Mouse (Mus musculus): ENCODE results near the gene Krtap9-1. TPM values are rescaled to one million over a fixed set of nuclear protein-coding genes. Genes with fewer than 3 reads are reported as not detected.

Krtap9-1 gene
- polyA plus RNA-seq, 1 experiment from 2014 or later, result not detected

Other genes starting within 250 kb of the Krtap9-1 start
- gene Krtap4-1, start 245.2 kb upstream of the Krtap9-1 start, polyA plus RNA-seq (2016; fragmentation: Nextera tagmentation; extraction: Ambion mirVana), result not detected in 2 replicates
- not detected in 2 replicates for gene Krtap4-2, start 238.3 kb upstream of the Krtap9-1 start, polyA plus RNA-seq (2016; fragmentation: Nextera tagmentation; extraction: Ambion mirVana)
- not detected in 2 replicates for gene Krtap4-7, start 229.3 kb upstream of the Krtap9-1 start, polyA plus RNA-seq (2016; fragmentation: Nextera tagmentation; extraction: Ambion mirVana)
- gene Gm11555, start 223.2 kb upstream of the Krtap9-1 start, polyA plus RNA-seq (2016; fragmentation: Nextera tagmentation; extraction: Ambion mirVana), result not detected in 2 replicates
- gene Gm11563, start 214.4 kb upstream of the Krtap9-1 start, polyA plus RNA-seq (2016; fragmentation: Nextera tagmentation; extraction: Ambion mirVana), result not detected in 2 replicates
- gene Krtap4-6, start 207.4 kb upstream of the Krtap9-1 start, polyA plus RNA-seq (2016; fragmentation: Nextera tagmentation; extraction: Ambion mirVana), result not detected in 2 replicates
- gene Gm14190, start 182.6 kb upstream of the Krtap9-1 start, polyA plus RNA-seq (2016; fragmentation: Nextera tagmentation; extraction: Ambion mirVana), result not detected in 2 replicates
- gene Gm14180, start 139.1 kb upstream of the Krtap9-1 start, polyA plus RNA-seq (2016; fragmentation: Nextera tagmentation; extraction: Ambion mirVana), result not detected in 2 replicates
- not detected in 2 replicates for gene Gm11595, start 100.5 kb upstream of the Krtap9-1 start, polyA plus RNA-seq (2016; fragmentation: Nextera tagmentation; extraction: Ambion mirVana)
- not detected in 2 replicates for gene Krtap4-8, start 92.7 kb upstream of the Krtap9-1 start, polyA plus RNA-seq (2016; fragmentation: Nextera tagmentation; extraction: Ambion mirVana)
- gene Krtap4-9, start 88.2 kb upstream of the Krtap9-1 start, polyA plus RNA-seq (2016; fragmentation: Nextera tagmentation; extraction: Ambion mirVana), result not detected in 2 replicates
- not detected in 2 replicates for gene Gm11596, start 79.9 kb upstream of the Krtap9-1 start, polyA plus RNA-seq (2016; fragmentation: Nextera tagmentation; extraction: Ambion mirVana)
- not detected in 2 replicates for gene Gm11569, start 74.5 kb upstream of the Krtap9-1 start, polyA plus RNA-seq (2016; fragmentation: Nextera tagmentation; extraction: Ambion mirVana)
- not detected in 2 replicates for gene Gm11554, start 68.9 kb upstream of the Krtap9-1 start, polyA plus RNA-seq (2016; fragmentation: Nextera tagmentation; extraction: Ambion mirVana)
- not detected in 2 replicates for gene Krtap4-13, start 63.5 kb upstream of the Krtap9-1 start, polyA plus RNA-seq (2016; fragmentation: Nextera tagmentation; extraction: Ambion mirVana)
- not detected in 2 replicates for gene Gm11564, start 57.7 kb upstream of the Krtap9-1 start, polyA plus RNA-seq (2016; fragmentation: Nextera tagmentation; extraction: Ambion mirVana)
- not detected in 2 replicates for gene 2300003K06Rik, start 35.3 kb upstream of the Krtap9-1 start, polyA plus RNA-seq (2016; fragmentation: Nextera tagmentation; extraction: Ambion mirVana)
- not detected in 2 replicates for gene Krtap4-16, start 21.8 kb upstream of the Krtap9-1 start, polyA plus RNA-seq (2016; fragmentation: Nextera tagmentation; extraction: Ambion mirVana)
- not detected in 2 replicates for gene Gm11568, start 15.5 kb upstream of the Krtap9-1 start, polyA plus RNA-seq (2016; fragmentation: Nextera tagmentation; extraction: Ambion mirVana)
- not detected in 2 replicates for gene Gm11559, start 8.9 kb upstream of the Krtap9-1 start, polyA plus RNA-seq (2016; fragmentation: Nextera tagmentation; extraction: Ambion mirVana)
- not detected in 2 replicates for gene Gm11567, start 5.8 kb downstream of the Krtap9-1 start, polyA plus RNA-seq (2016; fragmentation: Nextera tagmentation; extraction: Ambion mirVana)
- gene Krtap31-1, start 34.5 kb downstream of the Krtap9-1 start, polyA plus RNA-seq (2016; fragmentation: Nextera tagmentation; extraction: Ambion mirVana), result not detected in 2 replicates
- not detected in 2 replicates for gene Gm11565, start 41.4 kb downstream of the Krtap9-1 start, polyA plus RNA-seq (2016; fragmentation: Nextera tagmentation; extraction: Ambion mirVana)
- gene Krtap31-2, start 62.9 kb downstream of the Krtap9-1 start, polyA plus RNA-seq (2016; fragmentation: Nextera tagmentation; extraction: Ambion mirVana), result not detected in 2 replicates
- not detected in 2 replicates for gene Krtap9-5, start 75.1 kb downstream of the Krtap9-1 start, polyA plus RNA-seq (2016; fragmentation: Nextera tagmentation; extraction: Ambion mirVana)
- not detected in 2 replicates for gene Krtap29-1, start 105.7 kb downstream of the Krtap9-1 start, polyA plus RNA-seq (2016; fragmentation: Nextera tagmentation; extraction: Ambion mirVana)
- gene Krtap16-1, start 113.2 kb downstream of the Krtap9-1 start, polyA plus RNA-seq (2016; fragmentation: Nextera tagmentation; extraction: Ambion mirVana), result not detected in 2 replicates
- gene Krtap17-1, start 120.6 kb downstream of the Krtap9-1 start, polyA plus RNA-seq (2016; fragmentation: Nextera tagmentation; extraction: Ambion mirVana), result not detected in 2 replicates
- not detected in 2 replicates for gene Krt33a, start 142.8 kb downstream of the Krtap9-1 start, polyA plus RNA-seq (2016; fragmentation: Nextera tagmentation; extraction: Ambion mirVana)
- not detected in 2 replicates for gene Krt33b, start 156.5 kb downstream of the Krtap9-1 start, polyA plus RNA-seq (2016; fragmentation: Nextera tagmentation; extraction: Ambion mirVana)
- gene Krt34, start 168.2 kb downstream of the Krtap9-1 start, polyA plus RNA-seq (2016; fragmentation: Nextera tagmentation; extraction: Ambion mirVana), result not detected in 2 replicates
- not detected in 2 replicates for gene Krt31, start 177.2 kb downstream of the Krtap9-1 start, polyA plus RNA-seq (2016; fragmentation: Nextera tagmentation; extraction: Ambion mirVana)
- gene Krt32, start 214.8 kb downstream of the Krtap9-1 start, polyA plus RNA-seq (2016; fragmentation: Nextera tagmentation; extraction: Ambion mirVana), result not detected in 2 replicates
- not detected in 2 replicates for gene Krt35, start 222.9 kb downstream of the Krtap9-1 start, polyA plus RNA-seq (2016; fragmentation: Nextera tagmentation; extraction: Ambion mirVana)
- gene Krt36, start 232.2 kb downstream of the Krtap9-1 start, polyA plus RNA-seq (2016; fragmentation: Nextera tagmentation; extraction: Ambion mirVana), result not detected in 2 replicates
- not detected in 2 replicates for gene Krt13, start 248.2 kb downstream of the Krtap9-1 start, polyA plus RNA-seq (2016; fragmentation: Nextera tagmentation; extraction: Ambion mirVana)

Measured in midbrain, embryonic 12.5 days (tissue).